Mouse (Mus musculus) cerebellum, adult (tissue): ENCODE data around the gene Edem1.

Experiments used
- ATAC-seq: cut with Nextera tagmentation; 2 replicates; pipeline ENCODE4 v1.9.2; 2017; ENCODE audit warnings: mild to moderate bottlenecking, moderate library complexity, mixed read lengths; ENCODE audit not compliant: insufficient number of reproducible peaks, low FRiP score, low TSS enrichment

Edem1 gene

DNA sequence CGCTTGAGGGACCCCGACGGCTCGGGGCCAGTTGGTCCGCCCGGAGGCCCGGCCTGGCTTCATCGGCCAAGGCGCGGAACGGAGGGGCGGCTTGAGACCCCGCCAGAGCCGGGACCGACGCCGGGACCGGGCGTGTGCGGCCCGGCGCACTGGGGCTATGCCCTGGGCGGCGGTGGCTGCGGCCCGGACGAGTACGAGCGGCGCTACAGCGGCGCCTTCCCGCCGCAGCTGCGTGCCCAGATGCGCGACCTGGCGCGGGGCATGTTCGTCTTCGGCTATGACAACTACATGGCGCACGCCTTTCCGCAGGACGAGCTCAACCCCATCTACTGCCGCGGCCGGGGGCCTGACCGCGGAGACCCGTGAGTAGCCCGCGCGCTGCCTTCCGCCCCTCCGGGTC lies 431 bp downstream of the Edem1 start:
- peak; percentile 23; the same call in 1 of the 2 replicates for ATAC-seq

DNA sequence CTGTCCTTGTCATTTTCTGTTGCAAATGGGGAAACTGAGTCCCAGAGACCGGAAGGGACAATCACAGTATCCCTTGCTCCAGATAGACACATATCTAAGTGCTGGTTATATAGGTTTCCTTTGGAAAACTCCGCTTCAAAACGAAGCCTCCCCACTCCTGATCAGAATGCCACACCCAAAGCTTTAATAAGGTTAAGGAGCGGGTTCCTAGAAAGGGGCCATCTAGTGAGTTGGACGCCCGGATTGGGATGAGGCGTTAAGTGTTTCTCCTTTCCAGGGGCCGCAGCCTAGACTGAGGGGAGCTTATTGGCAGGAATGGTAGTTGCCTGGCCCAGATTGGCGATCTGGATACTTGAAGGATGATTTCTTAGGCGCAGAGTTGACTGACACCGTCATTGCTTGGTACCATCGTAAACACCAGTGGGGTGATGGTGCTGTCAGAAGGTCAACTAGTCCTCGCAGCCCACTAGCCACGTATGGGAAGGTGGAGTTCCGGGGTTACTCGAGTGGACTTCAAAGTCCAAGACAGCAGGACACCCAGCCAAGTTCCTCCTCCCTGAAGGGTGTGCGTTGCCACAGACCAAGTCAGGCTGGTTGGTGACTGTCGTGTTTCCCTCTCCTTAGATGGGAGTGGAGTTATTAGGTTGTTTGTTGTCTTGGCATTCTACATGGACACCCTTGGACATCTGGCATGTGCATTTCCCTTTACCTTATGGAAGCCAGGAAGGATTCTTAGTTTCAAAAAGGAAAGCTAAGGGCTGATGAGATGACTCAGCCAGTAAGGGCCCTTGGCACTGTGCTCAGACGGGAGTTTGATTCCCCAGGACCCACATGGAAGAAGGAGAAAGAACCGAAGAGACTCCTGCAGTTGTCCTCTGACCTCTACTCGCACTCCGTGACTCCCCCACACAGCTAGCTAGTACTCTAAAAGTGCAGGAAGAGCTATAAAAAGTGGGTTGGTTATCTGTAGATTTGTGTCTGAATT lies 1.2 kb downstream of the Edem1 start:
- ATAC-seq = no peak

DNA sequence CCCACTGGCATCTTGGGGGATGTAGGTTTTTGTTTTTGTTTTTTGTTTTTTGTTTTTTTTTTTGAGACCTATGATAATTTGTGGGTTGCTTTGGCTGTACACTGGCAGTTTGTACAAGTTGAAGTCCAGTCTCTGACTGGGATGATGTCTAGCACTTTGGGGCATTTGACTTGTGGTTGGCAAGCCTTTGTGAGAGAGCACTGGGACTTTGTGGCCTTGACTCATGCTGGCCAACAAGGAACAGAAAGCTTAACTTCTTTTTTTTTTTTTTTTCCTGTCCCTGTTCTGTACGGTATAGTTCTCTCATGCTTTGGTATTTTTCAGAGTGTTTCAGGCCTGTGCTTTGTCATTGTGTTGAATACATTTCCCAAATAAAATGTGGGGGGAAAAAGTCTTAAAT lies 3.7 kb downstream of the Edem1 start:
- ATAC-seq = no peak

- no peak for ATAC-seq
These were observed 4.5 kb downstream of the Edem1 start for GRCm38 (mm10) chr6:108832989-108833388.

GRCm38 (mm10) chr6:108833963-108834697 lies 5.7 kb downstream of the Edem1 start:
- no peak for ATAC-seq

DNA sequence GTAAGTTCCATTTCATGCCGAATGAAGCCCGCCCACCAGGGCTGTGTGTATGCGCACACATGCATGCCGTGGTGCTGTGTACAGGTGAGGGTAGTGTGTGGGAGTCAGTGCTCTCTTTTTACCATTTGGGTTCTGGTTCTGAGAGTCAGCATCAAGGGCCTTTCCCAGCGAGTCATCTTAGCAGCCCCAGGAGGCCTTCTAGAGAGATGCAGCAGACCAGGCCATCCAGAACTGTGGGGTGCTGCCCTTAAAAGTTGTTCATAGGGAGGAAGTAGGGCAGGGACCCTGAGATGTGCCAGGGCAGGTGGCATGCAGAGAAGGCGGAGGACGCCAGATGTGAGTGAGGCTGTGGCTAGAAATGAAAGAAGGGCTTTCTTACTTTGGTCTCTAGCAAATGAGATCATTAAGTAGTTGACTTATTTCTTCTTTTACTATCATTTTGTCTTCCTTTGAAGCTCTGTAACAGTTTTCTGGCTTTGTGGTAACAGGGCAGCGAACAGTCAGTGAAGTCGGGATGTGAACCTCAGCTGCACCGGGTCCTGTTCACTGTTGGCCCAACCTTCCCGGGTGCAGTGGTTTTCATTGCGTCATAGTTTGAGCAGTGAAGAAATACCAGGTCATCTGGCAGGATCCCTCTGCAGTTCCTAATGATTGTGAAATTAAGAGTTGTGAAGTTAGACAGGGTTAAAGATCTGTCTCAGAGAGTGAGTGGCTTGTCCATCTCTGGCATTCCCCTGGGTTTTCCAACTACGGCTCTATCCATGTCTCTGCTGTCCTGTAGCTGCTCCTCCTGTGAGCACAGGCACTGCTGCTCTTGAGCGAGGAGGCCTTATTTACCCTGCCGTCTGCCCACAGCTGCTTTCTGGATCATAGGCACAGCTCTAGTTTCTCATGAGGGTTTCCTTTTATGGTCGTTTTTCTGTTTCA lies 7.6 kb downstream of the Edem1 start:
- ATAC-seq = no peak

GRCm38 (mm10) chr6:108837081-108837480 lies 8.6 kb downstream of the Edem1 start:
- ATAC-seq = no peak

DNA sequence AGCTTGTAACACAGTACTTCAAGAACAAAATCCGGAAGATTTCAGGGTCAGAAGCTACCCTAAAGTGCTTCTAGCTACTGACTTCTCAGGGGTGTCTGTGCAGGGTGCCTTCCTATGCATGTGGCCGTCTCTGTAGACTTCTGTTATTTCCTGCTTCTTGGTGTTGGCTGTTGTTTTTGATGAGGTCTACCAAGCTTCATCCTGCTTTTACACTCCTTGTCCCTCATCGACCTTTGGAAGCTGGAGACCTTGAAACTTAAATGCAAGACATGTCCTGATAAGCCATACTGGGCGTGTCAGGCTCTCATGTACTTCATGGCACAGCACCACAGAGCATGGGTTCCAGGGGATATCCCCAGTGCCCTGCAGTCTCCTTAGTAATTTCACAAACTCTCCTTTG lies 9.5 kb downstream of the Edem1 start:
- ATAC-seq = no peak

DNA sequence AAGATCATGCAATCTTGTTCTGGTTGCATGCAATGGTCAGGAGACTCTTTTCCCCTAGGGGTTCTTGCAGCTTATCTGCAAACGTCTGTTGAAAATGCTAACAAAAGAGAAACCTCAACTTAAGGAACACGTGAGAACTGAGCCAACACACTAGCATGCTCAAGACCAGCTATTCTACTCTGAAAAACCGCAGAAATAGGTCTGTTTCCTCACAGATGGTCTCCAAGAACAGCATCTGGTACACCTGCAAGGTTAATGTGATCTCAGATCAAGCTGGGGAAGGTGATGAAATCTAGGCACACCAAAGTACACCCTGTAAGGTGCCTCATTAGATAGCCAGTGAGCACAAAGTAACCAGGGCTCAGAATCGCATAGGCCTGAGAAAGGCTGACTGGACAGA lies 11.0 kb downstream of the Edem1 start:
- no peak for ATAC-seq

DNA sequence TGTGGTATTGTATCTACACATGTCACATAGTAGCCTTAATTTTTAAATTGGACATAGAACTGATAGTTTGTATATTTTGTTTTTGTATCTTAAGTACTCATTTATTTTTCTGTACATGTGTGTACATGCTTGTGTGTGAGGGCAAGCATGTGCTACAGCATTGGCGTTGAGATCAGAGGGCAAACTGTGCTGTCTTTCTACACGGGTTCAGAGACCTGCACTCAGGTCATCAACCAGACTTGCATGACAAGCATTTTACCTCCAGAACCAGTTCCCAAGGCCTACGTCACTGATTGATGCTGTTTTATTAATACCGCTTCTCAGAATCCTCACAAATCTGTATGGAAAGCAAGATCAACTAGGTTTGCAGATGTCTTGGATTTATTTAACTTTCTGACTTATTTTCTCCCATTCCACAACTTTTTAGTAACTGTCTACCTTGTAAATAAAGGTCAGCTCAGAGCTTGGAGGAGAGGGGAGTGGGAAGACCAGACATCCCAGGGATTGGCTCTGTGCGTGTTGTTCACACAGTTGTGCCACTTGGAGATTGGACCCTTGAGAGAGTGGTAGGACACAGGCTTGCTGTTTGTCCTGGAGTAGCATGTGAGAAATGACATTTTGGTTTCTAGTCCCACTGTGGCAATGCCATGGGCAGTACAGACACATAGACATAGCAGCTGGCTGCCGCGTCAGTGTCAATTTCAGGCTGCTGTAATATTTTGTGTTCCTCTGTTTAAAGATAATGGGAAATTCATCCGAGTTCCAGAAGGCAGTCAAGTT lies 12.6 kb downstream of the Edem1 start:
- no peak for ATAC-seq

- no peak for ATAC-seq
These were observed 15.2 kb downstream of the Edem1 start for GRCm38 (mm10) chr6:108843664-108844063.

DNA sequence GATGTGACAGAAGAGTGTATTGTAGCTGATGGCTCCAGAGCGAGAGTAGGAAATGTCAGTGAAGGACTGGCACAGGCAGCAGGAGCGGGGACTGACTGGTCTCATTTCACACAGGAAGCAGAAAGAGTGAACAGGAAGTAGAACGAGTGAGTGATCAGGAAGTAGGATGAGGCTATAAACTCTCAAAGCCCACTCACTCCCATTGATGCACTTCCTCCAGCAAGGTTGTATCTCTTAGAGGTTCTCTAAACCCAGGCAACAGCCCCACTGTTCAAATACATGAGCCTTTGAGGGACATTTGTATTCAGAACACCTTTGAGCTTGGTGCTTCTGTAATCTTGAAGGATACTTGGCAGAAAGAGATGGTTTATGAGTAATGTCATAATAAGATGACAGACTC lies 15.7 kb downstream of the Edem1 start:
- ATAC-seq = no peak

DNA sequence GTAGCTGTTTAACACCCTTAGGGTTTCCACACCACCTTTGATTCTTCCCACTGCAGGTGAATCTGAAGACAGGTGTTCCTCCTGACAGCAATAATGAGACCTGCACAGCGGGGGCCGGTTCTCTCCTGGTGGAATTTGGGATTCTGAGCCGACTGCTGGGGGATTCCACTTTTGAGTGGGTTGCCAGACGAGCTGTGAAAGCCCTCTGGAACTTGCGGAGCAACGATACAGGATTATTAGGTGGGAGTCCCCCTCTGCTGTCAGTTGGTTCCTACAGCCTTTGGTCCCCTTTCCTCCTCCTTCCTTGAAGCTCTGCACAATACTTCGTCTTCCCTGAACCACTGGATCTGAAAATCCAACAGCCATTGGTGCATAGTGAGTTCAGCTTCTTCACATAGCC lies 16.3 kb downstream of the Edem1 start:
- ATAC-seq = no peak

GRCm38 (mm10) chr6:108852088-108852670 lies 23.7 kb downstream of the Edem1 start:
- no peak for ATAC-seq

DNA sequence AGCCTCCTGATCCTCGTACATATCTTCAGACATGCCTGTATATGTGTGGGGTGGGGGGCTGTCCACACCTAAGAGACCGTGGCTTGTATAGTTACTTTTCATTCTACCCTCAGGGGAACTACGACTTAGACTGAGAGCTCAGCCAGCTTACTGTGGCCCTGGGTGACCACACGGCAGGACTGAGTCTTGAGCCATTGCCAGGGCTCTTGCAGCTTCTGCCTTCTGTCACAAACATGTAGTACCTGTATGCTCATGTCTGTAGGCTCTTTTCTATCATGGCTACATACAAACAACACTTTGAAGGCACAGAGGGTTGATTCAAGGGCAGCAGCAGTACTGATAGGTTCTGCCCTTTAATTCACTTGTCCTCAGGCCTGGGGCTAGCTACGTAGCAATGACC lies 24.5 kb downstream of the Edem1 start:
- ATAC-seq = 0 out of 2 replicates have a peak, but pooled peaks have one; percentile 45

- no peak for ATAC-seq
These were observed 30.1 kb downstream of the Edem1 start for GRCm38 (mm10) chr6:108858583-108858982.

DNA sequence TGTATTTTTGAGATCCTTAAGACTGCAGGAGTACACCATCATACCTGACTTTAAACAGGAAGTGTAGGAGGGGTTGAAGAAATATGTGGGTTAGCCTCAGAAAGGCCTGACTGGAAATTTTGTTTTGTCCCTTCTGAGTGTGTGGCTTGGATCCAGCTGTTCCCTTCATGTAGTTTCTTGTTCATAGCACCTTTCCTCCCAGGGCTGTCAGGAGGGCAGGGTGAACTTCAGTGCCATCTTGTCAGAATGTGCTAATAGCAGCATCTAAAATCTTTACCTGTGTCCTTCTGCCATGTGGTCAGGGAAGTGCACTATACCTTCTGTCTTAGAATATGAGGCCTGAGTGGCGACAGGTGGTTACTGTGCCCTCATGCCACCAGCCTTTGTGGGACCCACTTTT lies 32.8 kb downstream of the Edem1 start:
- no peak for ATAC-seq

GRCm38 (mm10) chr6:108862548-108862947 lies 34.1 kb downstream of the Edem1 start:
- no peak for ATAC-seq

DNA sequence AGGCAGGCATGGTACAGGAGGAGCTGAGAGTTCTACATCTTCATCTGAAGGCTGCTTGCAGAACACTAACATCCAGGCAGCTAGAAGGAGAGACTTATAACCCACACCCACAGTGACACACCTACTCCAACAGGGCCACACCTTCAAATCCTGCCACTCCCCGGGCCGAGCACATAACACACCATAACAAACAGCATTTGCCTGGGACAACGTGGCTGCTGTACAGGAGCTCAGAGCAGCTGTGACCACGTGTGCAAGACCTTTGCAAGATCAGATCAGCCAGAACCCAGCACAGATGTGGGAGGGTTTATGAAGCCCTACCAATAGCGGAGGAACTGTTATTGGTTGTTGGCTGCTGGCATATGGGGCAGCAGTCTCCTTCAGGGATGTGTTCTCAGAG lies 37.9 kb downstream of the Edem1 start:
- no peak for ATAC-seq
